Mouse (Mus musculus): ENCODE data around the gene Nr0b2. TPM values are rescaled to one million over a fixed set of nuclear protein-coding genes. Genes with fewer than 3 reads are reported as not detected.

Nr0b2 gene
- polyA plus RNA-seq (2012; ENCODE audit: low replicate concordance): 0.86 TPM in 1 of 2 replicates, not detected in the other

GRCm38 (mm10) chr4:133552768-133553447, at the start of gene Nr0b2:
TSS of gene Nr0b2 (plus strand) at chr4:133553376.

GRCm38 (mm10) chr4:133518601-133519368, 34.4 kb upstream of the Nr0b2 start, which contains the start of gene Kdf1:
TSS of gene Kdf1 (plus strand) at chr4:133518963.

GRCm38 (mm10) chr4:133545272-133546231, 7.6 kb upstream of the Nr0b2 start, which contains the start of gene Nudc:
TSS of gene Nudc (minus strand) at chr4:133545996.

GRCm38 (mm10) chr4:133574070-133574842, 21.1 kb downstream of the Nr0b2 start, which contains the start of gene Gpatch3:
TSS of gene Gpatch3 (plus strand) at chr4:133574745.

GRCm38 (mm10) chr4:133584059-133584951, 31.1 kb downstream of the Nr0b2 start, which contains the start of gene Gpn2:
TSS of gene Gpn2 (plus strand) at chr4:133584362.

GRCm38 (mm10) chr4:133601721-133602218, 48.6 kb downstream of the Nr0b2 start, which contains the start of gene Sfn:
TSS of gene Sfn (minus strand) at chr4:133602168.

Other genes starting within 250 kb of the Nr0b2 start
- 95.6 and 151 TPM in 2 replicates for gene Wdtc1, start 199.9 kb upstream of the Nr0b2 start, polyA plus RNA-seq (2012; ENCODE audit: low replicate concordance)
- gene Slc9a1, start 183.7 kb upstream of the Nr0b2 start, polyA plus RNA-seq (2012; ENCODE audit: low replicate concordance): 66.9 and 101 TPM in 2 replicates
- gene Tent5b, start 73.2 kb upstream of the Nr0b2 start, polyA plus RNA-seq (2012; ENCODE audit: low replicate concordance): not detected in 2 replicates
- 0.47 and 0.98 TPM in 2 replicates for gene Trnp1, start 54.8 kb upstream of the Nr0b2 start, polyA plus RNA-seq (2012; ENCODE audit: low replicate concordance)
- 1.6 and 3.6 TPM in 2 replicates for gene Kdf1, start 34.4 kb upstream of the Nr0b2 start, polyA plus RNA-seq (2012; ENCODE audit: low replicate concordance)
- 118 and 188 TPM in 2 replicates for gene Nudc, start 7.4 kb upstream of the Nr0b2 start, polyA plus RNA-seq (2012; ENCODE audit: low replicate concordance)
- gene Gpatch3, start 21.4 kb downstream of the Nr0b2 start, polyA plus RNA-seq (2012; ENCODE audit: low replicate concordance): 9.5 and 14.4 TPM in 2 replicates
- gene Gpn2, start 31.0 kb downstream of the Nr0b2 start, polyA plus RNA-seq (2012; ENCODE audit: low replicate concordance): 40.9 and 72.5 TPM in 2 replicates
- gene Sfn, start 48.8 kb downstream of the Nr0b2 start, polyA plus RNA-seq (2012; ENCODE audit: low replicate concordance): 39.4 and 51.3 TPM in 2 replicates
- 264 and 405 TPM in 2 replicates for gene Zdhhc18, start 96.8 kb downstream of the Nr0b2 start, polyA plus RNA-seq (2012; ENCODE audit: low replicate concordance)
- 28.7 and 42.9 TPM in 2 replicates for gene Pigv, start 119.3 kb downstream of the Nr0b2 start, polyA plus RNA-seq (2012; ENCODE audit: low replicate concordance)
- 196 and 290 TPM in 2 replicates for gene Arid1a, start 203.4 kb downstream of the Nr0b2 start, polyA plus RNA-seq (2012; ENCODE audit: low replicate concordance)